Mouse (Mus musculus) inflammation-experienced regulatory T-cells (primary cell): Measurements from ENCODE around the gene Gm21173. TPM values are rescaled to one million over a fixed set of nuclear protein-coding genes. Genes with fewer than 3 reads are reported as not detected.

Experiments
- polyA plus RNA-seq, 2 experiments: library from polyadenylated mRNA; unstranded; fragments of 100-300 nt; shearing (Covaris generic); gene quantifications; one replicate each; pipeline ENCODE4 v1.2.1; 2017

Gene Gm21173
- not detected for polyA plus RNA-seq

GRCm38 (mm10) chrY:76761300-76761699 is at the start of gene Gm21173:
Gm21173 (plus strand) TSS chrY:76761600.

